Mouse (Mus musculus) liver, embryonic 14.5 days (tissue): ENCODE data around the gene Cys1.

Experiments used
- CTCF ChIP-seq: IDR thresholded peaks from 2 replicates; pipeline ENCODE4 v1.5.1; 2016; ENCODE audit warnings: antibody characterized with exemption, low read depth, control low read depth
- EP300 ChIP-seq: IDR thresholded peaks from 2 replicates; pipeline ENCODE4 v1.6.1; 2016; ENCODE audit warnings: antibody characterized with exemption, low read depth

GRCm38 (mm10) chr12:24682563-24682962 lies 950 bp upstream of the Cys1 start:
- TF ChIP-seq EP300 (no peak), CTCF (no peak)
